Mouse (Mus musculus) frontal cortex, postnatal 14 days (tissue): ENCODE data around the gene Prdx5.
A peak's percentile ranks its signal among the peaks of the same experiment; 100 is the strongest.

Experiments
- DNase-seq, 2 experiments: peaks; one replicate each; pipeline ENCODE4 v3.0.0; 2022; ENCODE audit warnings: low spot score in 2 of 2

Prdx5 gene

DNA sequence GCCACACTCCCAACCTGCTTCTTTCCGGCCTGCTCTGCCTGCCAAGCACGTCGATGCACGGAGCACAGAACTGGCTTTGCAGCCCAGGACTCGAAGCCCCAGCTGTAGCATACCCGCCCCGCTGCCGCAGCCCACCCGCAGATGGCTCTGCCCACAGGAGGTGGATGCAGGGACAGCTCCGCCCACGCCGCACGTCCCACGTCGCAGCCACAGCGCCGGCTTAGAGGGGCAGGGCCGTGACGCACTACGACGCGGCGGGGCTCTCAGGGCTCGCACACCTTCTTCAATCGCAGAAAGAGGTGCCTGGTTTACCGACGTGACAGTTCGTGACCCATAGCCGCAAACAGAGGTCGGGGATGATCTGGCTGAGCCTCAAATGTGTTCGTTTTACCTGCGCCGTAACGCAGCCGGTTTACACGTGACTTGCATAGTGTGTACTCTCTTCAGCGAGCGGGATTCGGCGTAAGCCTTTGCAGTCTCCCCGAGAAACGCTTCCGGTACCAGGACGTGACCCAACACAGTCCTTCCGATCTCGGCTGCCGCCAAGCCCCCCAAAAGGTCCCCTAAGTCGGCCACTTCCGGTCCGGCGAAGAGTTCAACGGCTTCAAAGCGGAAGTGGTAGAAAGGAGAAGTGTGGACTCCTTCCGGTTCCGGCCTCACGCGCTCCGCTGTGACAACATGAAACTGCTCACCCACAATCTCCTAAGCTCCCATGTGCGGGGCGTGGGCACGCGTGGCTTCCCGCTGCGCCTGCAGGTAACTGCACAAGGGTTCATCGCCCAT, at the start of gene Prdx5, which contains the start of gene Trmt112:
Gene Prdx5 (minus strand): TSS at position 600 of the 783 bp plus-strand sequence.
Gene Trmt112 (plus strand): TSS at position 192 of the 783 bp plus-strand sequence.
- DNase-seq, result peak; percentile 89 to 93

DNA sequence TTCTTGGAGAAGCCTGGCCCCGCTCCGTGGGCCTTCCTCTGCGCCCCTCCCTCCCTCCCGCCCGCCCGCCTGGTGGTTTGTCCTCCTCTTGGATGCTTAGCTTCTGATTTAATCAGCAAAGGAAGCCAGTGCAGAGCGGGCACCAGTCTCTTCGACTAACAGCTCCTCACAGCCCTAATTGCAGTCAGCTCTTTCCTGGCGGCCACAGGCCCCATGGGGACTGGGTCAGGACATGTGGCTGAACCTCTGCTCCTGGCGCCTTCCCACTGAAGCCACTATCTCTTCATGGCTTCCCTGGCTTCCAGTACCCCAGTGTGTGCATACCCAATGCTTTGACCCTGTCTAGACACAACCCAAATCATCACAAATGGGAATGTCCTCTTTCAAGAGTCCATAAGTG, 46.6 kb upstream of the Prdx5 start:
- no peak for DNase-seq

DNA sequence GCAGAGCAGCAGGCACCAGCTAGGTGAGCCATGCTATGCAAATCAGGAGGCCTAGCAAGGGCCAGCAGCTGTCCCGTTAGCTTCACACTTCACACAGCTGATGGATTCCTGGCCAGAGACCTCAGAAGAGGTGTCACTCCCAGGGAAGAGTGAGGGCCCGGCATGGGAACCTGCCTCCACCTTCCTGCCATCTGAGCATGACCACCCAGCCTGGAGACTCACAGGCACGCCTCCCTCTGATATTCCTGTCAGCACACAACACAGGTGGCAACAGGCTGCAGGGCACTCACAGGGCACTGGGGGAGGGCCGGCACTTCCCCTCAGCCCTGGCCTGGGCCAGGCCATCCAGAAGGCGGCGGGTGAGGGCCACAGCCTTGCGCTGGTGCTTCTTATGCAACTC, 45.5 kb upstream of the Prdx5 start:
- DNase-seq, result no peak

- no peak for DNase-seq
Measured at GRCm38 (mm10) chr19:6954046-6954445, 44.1 kb upstream of the Prdx5 start.

- DNase-seq, result no peak
Measured at GRCm38 (mm10) chr19:6952712-6953037, 42.8 kb upstream of the Prdx5 start.

DNA sequence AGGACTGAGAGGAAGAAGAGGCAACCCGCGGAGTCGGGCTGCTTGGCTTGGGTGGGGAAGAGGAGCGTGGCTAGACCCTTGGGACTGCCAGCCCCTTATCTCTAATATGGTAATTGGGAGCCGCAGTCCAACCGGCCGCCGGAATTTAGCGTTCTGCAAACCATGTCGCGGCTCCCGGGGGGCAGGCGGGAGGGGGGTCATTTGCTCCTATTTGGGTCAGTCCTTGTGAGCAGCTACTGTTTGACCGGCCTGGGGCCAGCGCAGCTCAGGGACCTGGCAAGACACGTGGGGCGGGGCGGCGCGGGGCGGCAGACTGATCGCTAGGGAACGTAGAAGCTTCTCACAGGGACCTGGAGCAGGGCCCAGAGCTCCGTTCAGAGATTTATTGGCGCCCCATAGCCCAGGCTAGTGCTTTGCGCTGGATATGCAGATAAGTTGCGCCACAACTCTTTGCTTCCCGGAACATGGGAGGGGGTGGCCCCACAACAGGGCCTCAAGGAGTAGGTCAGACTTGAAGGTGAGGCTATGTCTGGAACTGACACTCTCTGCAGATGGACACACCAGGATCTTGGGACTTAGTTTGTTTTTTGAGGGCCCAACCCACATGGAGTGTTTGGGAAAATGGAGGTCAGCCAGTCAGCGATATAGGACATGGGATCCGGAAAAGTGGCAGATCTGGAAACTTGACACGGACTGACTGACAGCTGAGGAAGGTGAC, 42.2 kb upstream of the Prdx5 start:
- peak; percentile 68 to 72 for DNase-seq

- peak; percentile 87 to 91 for DNase-seq
Measured at GRCm38 (mm10) chr19:6951381-6951968, 41.6 kb upstream of the Prdx5 start.

- peak in 1 of 2 experiments; percentile 59 for DNase-seq
Measured at GRCm38 (mm10) chr19:6950613-6951153, 40.8 kb upstream of the Prdx5 start.

GRCm38 (mm10) chr19:6949951-6950350, 40.0 kb upstream of the Prdx5 start:
- DNase-seq, result no peak

GRCm38 (mm10) chr19:6949532-6949931, 39.6 kb upstream of the Prdx5 start:
- DNase-seq, result no peak

GRCm38 (mm10) chr19:6948186-6948585, 38.3 kb upstream of the Prdx5 start:
- DNase-seq, result no peak

DNA sequence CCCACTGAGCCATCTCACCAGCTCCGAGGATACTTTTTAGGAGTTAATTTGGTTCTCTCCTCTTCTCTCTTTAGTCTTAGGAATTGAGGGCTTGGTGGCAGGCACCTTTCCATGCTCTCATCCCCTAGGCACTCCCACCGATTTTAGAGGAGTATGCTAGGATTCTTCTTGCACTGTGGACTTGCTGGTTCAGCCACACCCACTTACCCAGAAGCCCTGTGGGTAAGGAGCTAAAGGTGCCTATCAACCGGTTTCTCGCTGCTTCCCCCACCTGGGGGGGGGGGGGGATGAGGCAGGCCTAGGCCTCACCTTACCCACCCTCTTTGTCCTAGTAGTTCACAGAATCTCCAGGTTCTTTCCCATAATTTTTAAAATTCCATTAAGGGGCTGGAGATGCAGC, 37.8 kb upstream of the Prdx5 start:
- DNase-seq, result no peak

GRCm38 (mm10) chr19:6943709-6944108, 33.8 kb upstream of the Prdx5 start:
- DNase-seq, result no peak

DNA sequence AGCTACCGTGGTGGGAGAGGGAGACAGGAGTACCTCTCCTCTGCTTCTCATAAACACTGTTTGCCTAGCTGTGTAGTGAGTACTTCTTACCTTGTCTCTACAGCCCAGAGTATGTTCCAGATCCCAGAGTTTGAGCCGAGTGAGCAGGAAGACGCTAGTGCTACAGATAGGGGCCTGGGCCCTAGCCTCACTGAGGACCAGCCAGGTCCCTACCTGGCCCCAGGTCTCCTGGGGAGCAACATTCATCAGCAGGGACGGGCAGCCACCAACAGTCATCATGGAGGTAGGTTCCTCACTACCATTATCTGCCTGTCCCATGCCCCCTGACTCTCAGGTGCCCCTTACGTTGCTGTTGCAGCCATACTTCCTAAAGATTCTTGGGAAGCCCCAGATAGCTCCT, 32.9 kb upstream of the Prdx5 start:
- no peak for DNase-seq

DNA sequence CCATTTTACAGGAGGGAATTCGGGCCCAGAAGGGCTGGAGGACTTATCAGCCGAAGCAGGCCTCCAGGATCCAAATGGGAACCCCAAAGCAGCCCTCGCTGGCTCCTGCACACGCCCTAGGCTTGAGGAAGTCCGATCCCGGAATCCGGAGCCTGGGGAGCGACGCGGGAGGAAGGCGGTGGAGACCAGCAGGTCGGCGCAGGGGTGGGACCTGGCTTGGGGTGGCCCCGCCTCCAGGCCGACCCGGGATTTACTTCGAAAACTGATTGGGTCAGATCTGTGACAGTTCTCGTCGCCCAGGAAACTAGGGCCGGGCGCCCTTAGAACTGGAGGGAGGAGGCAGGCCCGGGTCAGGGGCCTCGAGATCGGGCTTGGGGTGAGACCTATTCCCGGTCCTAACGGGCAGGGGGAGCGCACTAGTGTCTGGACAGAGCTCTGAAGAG, 32.4 kb upstream of the Prdx5 start, which contains the start of gene Gpr137:
Gene Gpr137 (minus strand): TSS at position 232 of the 443 bp plus-strand sequence.
- DNase-seq, result peak; percentile 89 to 92

DNA sequence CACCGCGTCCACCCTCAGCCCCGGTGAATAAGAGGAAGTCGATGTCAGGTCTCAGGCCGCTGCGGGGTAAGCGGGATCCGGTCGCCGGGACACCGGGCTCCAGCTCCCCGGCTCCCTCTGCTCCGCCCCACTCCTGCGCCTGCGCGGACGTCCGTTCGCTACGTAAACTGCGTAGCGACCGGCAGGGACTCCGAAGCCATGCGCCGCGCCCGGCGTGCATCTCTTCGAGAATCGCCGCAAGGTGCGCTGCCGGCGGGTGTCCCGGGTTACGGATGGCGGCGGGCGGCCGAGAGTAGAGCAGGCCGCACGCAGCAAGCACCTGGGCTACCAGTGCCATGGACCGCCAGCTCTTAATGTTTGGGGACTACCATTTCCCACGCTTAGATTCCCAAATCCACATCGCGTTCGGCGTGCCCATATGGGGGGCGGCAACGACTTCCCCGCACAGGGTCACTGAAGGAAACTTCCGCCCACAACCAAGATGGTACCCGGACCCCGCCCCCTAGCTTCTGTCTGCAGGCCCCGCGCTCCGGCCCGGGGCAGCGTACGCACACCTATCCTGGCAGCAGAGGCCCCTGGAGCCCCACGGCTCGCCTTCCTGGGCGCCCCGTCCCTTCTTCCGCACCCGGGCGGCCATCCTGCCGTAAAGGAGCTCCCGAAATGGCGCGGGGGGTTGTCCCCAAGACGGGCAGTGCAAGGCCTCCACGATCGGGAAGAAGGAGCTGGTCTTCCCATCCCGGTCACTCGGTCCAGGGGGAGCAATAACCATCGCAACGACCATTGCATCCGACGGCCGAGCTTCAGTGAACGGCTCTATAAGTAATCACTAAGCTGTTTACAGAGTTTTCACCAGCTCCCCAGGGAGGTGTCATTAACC, 31.7 kb upstream of the Prdx5 start, which contains the start of gene Bad:
Gene Bad (plus strand): TSS at position 490 of the 877 bp plus-strand sequence.
- DNase-seq, result peak; percentile 82 to 89

DNA sequence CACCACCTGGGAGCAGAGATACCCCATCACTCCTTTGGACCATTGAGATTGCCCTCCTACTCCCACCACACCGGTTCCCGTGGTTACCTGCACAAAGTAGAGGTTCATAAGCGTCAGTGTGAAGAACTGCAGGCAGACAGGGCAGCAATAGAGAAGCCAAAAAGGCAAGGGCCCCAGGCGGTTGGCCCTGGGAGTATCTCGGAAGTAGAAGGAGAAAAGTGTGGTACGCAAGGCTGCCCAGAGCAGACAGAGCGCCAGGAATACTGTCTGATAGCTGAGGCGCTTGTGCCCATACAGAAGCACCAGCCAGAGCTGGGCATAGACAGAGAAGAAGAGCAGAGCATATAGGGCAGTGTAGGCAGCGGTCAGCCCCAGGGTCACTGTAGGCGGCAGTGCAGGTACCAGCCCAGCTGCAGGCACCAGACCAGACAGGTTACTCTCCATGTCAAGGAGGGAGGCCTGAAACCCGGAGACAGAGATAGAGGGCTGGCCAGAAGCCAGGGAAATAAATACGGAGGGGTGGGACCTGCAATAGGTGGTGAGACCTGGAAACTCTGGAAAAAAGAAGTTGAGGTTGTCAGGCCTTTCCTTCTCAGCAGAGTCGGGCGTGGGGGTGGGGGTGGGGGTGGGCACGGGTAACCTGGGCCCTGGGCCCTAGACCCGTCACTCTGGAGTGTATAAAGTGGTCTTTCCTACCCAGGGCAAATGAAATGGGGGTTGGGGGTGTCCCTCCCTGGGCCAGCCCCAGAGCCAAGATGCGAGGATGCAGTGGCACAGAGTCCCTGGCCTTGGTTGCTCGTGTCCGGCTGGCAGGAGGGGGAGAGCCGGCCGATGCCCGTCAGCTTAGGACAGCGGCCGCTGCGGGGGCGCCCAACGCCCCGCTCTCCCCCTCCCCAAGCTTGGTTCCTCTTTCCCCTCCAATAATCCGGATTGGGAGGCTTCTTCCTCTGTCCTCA, 30.8 kb upstream of the Prdx5 start:
- no peak for DNase-seq

DNA sequence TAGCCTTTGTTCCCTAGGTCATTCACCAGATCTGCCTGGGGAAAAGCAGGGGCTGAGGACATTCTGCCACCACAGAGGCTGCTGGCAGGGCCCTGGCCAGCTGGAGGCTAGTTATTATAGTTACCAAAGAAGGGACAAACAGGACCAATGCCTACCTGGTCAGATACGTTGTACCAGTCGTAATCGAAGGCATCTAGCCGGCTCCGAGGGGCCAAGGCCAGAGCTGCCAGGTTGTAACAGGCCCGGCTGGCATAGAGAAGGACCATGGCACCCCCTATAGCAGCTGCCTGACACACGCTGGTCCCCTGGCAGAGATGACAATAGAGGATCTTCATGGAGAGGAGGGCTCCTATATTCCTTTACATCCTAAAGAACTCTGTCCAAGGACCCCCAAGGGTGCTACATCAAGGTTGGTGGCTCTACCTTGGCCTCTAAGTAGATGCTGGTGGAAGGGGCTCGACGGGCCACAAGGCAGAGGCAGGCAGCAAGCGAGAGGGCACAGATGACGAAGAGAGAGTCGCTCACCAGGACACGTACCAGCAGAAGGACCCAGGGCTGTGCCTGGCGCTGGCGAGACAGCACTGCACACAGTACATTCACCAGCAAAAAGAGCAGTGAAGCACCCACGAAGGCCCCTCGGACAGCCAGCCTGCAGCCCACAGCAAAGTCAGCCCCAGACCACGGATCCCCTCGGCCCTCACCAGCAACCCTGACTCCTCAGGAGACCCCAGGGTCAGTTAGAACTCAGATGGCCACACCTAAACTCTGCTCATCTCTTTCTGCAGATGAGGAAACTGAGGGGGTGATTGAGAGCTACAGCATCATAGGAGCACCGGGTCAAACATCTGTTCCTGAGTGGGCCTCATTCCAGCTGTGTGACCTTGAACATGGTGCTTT, 29.4 kb upstream of the Prdx5 start:
- no peak for DNase-seq
